Mouse (Mus musculus): ENCODE data around the gene Ajap1. TPM values are rescaled to one million over a fixed set of nuclear protein-coding genes. Genes with fewer than 3 reads are reported as not detected.

The Ajap1 gene
- polyA plus RNA-seq, 1 experiment = 2.3 TPM

GRCm38 (mm10) chr4:153437196-153437595, 45.4 kb downstream of the Ajap1 start:
- WGBS = 78% methylated on average over 9 of the region's 9 CpGs
- no peak for DNase-seq
- TF ChIP-seq CTCF (IDR thresholded peaks at IDR 0.05; ENCODE audit: borderline replicate concordance, control insufficient read depth, extremely low read depth, insufficient read depth, low read length, poor library complexity) (no peak), POLR2A (IDR thresholded peaks at IDR 0.05; ENCODE audit: control insufficient read depth, extremely low read depth, insufficient read depth, low read length, poor library complexity) (no peak)

GRCm38 (mm10) chr4:153435917-153436316, 46.7 kb downstream of the Ajap1 start:
- no peaks in the 10 kb centered on the region for H3K4me1 ChIP-seq (replicated peaks; ENCODE audit: control insufficient read depth, insufficient read depth, low read length)
- WGBS = 78% methylated on average over 5 of the region's 5 CpGs

More at GRCm38 (mm10) chr4:153437196-153437595, 45.4 kb downstream of the Ajap1 start:
- Histone ChIP-seq H3K36me3 (ENCODE audit: control insufficient read depth, insufficient read depth, low read length) (no peaks in the 10 kb centered on the region), H3K27me3 (ENCODE audit: control insufficient read depth, insufficient read depth, low read length) (no peaks in the 10 kb centered on the region), H3K4me3 (ENCODE audit: control insufficient read depth, insufficient read depth, low read length) (no peak overlapping the region), H3K27ac (ENCODE audit: control insufficient read depth, insufficient read depth, low read length) (no peak overlapping the region), H3K4me1 (replicated peaks; ENCODE audit: control insufficient read depth, insufficient read depth, low read length) (no peaks in the 10 kb centered on the region)

GRCm38 (mm10) chr4:153429971-153430370, 52.6 kb downstream of the Ajap1 start:
- TF ChIP-seq POLR2A (IDR thresholded peaks at IDR 0.05; ENCODE audit: control insufficient read depth, extremely low read depth, insufficient read depth, low read length, poor library complexity) (no peak), CTCF (IDR thresholded peaks at IDR 0.05; ENCODE audit: borderline replicate concordance, control insufficient read depth, extremely low read depth, insufficient read depth, low read length, poor library complexity) (no peak)
- no peaks in the 10 kb centered on the region for H3K4me1 ChIP-seq (replicated peaks; ENCODE audit: control insufficient read depth, insufficient read depth, low read length)
- H3K36me3 ChIP-seq (ENCODE audit: control insufficient read depth, insufficient read depth, low read length) = no peaks in the 10 kb centered on the region
- no peaks in the 10 kb centered on the region for H3K27me3 ChIP-seq (ENCODE audit: control insufficient read depth, insufficient read depth, low read length)
- H3K27ac ChIP-seq (ENCODE audit: control insufficient read depth, insufficient read depth, low read length) = no peak overlapping the region
- 95% methylated on average over 2 of the region's 2 CpGs for WGBS
- H3K4me3 ChIP-seq (ENCODE audit: control insufficient read depth, insufficient read depth, low read length) = no peak overlapping the region
- DNase-seq = no peak

More at GRCm38 (mm10) chr4:153435917-153436316, 46.7 kb downstream of the Ajap1 start:
- TF ChIP-seq POLR2A (IDR thresholded peaks at IDR 0.05; ENCODE audit: control insufficient read depth, extremely low read depth, insufficient read depth, low read length, poor library complexity) (no peak), CTCF (IDR thresholded peaks at IDR 0.05; ENCODE audit: borderline replicate concordance, control insufficient read depth, extremely low read depth, insufficient read depth, low read length, poor library complexity) (no peak)
- no peaks in the 10 kb centered on the region for H3K36me3 ChIP-seq (ENCODE audit: control insufficient read depth, insufficient read depth, low read length)
- no peak for DNase-seq
- no peak overlapping the region for H3K4me3 ChIP-seq (ENCODE audit: control insufficient read depth, insufficient read depth, low read length)
- no peak overlapping the region for H3K27ac ChIP-seq (ENCODE audit: control insufficient read depth, insufficient read depth, low read length)
- H3K27me3 ChIP-seq (ENCODE audit: control insufficient read depth, insufficient read depth, low read length) = no peaks in the 10 kb centered on the region

- 90% methylated on average over 16 of the region's 16 CpGs for WGBS
- no peak overlapping the region for H3K27ac ChIP-seq (ENCODE audit: control insufficient read depth, insufficient read depth, low read length)
Measured at GRCm38 (mm10) chr4:153425961-153426656, 56.5 kb downstream of the Ajap1 start.

GRCm38 (mm10) chr4:153424324-153424723, 58.3 kb downstream of the Ajap1 start:
- no peak for DNase-seq
- Histone ChIP-seq H3K4me3 (ENCODE audit: control insufficient read depth, insufficient read depth, low read length) (no peak overlapping the region), H3K4me1 (replicated peaks; ENCODE audit: control insufficient read depth, insufficient read depth, low read length) (no peaks in the 10 kb centered on the region), H3K27me3 (ENCODE audit: control insufficient read depth, insufficient read depth, low read length) (no peaks in the 10 kb centered on the region), H3K36me3 (ENCODE audit: control insufficient read depth, insufficient read depth, low read length) (no peaks in the 10 kb centered on the region), H3K27ac (ENCODE audit: control insufficient read depth, insufficient read depth, low read length) (no peak overlapping the region)
- WGBS = 90% methylated on average over 10 of the region's 10 CpGs
- no peak for TF ChIP-seq CTCF (IDR thresholded peaks at IDR 0.05; ENCODE audit: borderline replicate concordance, control insufficient read depth, extremely low read depth, insufficient read depth, low read length, poor library complexity)

More at GRCm38 (mm10) chr4:153425961-153426656, 56.5 kb downstream of the Ajap1 start:
- H3K36me3 ChIP-seq (ENCODE audit: control insufficient read depth, insufficient read depth, low read length) = no peaks in the 10 kb centered on the region
- TF ChIP-seq CTCF (IDR thresholded peaks at IDR 0.05; ENCODE audit: borderline replicate concordance, control insufficient read depth, extremely low read depth, insufficient read depth, low read length, poor library complexity) (no peak), POLR2A (IDR thresholded peaks at IDR 0.05; ENCODE audit: control insufficient read depth, extremely low read depth, insufficient read depth, low read length, poor library complexity) (no peak)
- no peaks in the 10 kb centered on the region for H3K4me1 ChIP-seq (replicated peaks; ENCODE audit: control insufficient read depth, insufficient read depth, low read length)
- no peaks in the 10 kb centered on the region for H3K27me3 ChIP-seq (ENCODE audit: control insufficient read depth, insufficient read depth, low read length)
- H3K4me3 ChIP-seq (ENCODE audit: control insufficient read depth, insufficient read depth, low read length) = no peak overlapping the region
- DNase-seq = no peak

GRCm38 (mm10) chr4:153417926-153418325, 64.7 kb downstream of the Ajap1 start:
- TF ChIP-seq POLR2A (IDR thresholded peaks at IDR 0.05; ENCODE audit: control insufficient read depth, extremely low read depth, insufficient read depth, low read length, poor library complexity) (no peak), CTCF (IDR thresholded peaks at IDR 0.05; ENCODE audit: borderline replicate concordance, control insufficient read depth, extremely low read depth, insufficient read depth, low read length, poor library complexity) (no peak)
- 10% methylated on average over 12 of the region's 12 CpGs for WGBS
- no peaks in the 10 kb centered on the region for H3K36me3 ChIP-seq (ENCODE audit: control insufficient read depth, insufficient read depth, low read length)
- no peaks in the 10 kb centered on the region for H3K4me1 ChIP-seq (replicated peaks; ENCODE audit: control insufficient read depth, insufficient read depth, low read length)
- no peak overlapping the region for H3K4me3 ChIP-seq (ENCODE audit: control insufficient read depth, insufficient read depth, low read length)
- H3K27me3 ChIP-seq (ENCODE audit: control insufficient read depth, insufficient read depth, low read length) = no peaks in the 10 kb centered on the region
- H3K27ac ChIP-seq (ENCODE audit: control insufficient read depth, insufficient read depth, low read length) = no peak overlapping the region
- DNase-seq = no peak
